Mouse (Mus musculus): ENCODE data around the gene Cidec. TPM values are rescaled to one million over a fixed set of nuclear protein-coding genes. Genes with fewer than 3 reads are reported as not detected.

Gene Cidec
- polyA plus RNA-seq, 1 experiment: not detected

DNA sequence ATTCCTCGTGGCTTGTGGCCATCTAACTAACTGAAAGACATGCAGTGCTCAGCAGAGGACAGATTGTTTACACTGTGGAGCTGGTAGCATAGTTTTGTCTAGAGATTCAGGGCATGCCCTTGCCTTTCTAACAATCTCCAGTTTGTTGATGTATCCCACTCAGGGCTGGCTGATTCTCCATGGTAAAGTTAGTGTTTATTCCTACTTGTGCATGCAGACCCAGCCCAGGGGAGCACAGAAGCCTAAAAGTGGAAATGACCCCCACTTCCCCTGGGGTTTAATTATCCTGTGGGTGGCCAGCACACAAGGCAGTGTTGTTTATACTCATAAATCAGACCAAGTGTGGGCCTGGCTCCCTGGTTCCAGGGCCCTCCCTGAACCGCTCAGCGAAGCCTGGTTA is 49.5 kb downstream of the Cidec start:
- Histone ChIP-seq H3K4me3 (ENCODE audit: insufficient read depth, poor library complexity, severe bottlenecking) (no peak overlapping the region), H3K79me3 (ENCODE audit: low read depth) (peaks cover 16% of the 10 kb centered on the region), H3K27me3 (ENCODE audit: control insufficient read depth, insufficient read depth, insufficient read length) (no peaks in the 10 kb centered on the region), H3K36me3 (ENCODE audit: control insufficient read depth, insufficient read depth) (peaks cover 100% of the 10 kb centered on the region), H3K79me2 (ENCODE audit: control insufficient read depth, insufficient read depth) (peaks cover 26% of the 10 kb centered on the region), H3ac (ENCODE audit: control insufficient read depth, insufficient read length, low read depth) (no peak overlapping the region)
- TF ChIP-seq MYOD1 (IDR thresholded peaks at IDR 0.05; ENCODE audit: control insufficient read depth, insufficient read length, low read depth) (no peak), FOSL1 (IDR thresholded peaks at IDR 0.05; ENCODE audit: insufficient read depth, low read length, poor library complexity, severe bottlenecking) (no peak), USF1 (IDR thresholded peaks at IDR 0.05; ENCODE audit: low read depth) (no peak), MAX (IDR thresholded peaks at IDR 0.05) (no peak), MYOG (IDR thresholded peaks at IDR 0.05; ENCODE audit: control insufficient read depth, extremely low read depth, insufficient read length) (no peak), CEBPB (IDR thresholded peaks at IDR 0.05; ENCODE audit: low read depth) (no peak), CTCF (IDR thresholded peaks at IDR 0.05; ENCODE audit: control insufficient read depth, insufficient read depth, insufficient read length) (no peak)

DNA sequence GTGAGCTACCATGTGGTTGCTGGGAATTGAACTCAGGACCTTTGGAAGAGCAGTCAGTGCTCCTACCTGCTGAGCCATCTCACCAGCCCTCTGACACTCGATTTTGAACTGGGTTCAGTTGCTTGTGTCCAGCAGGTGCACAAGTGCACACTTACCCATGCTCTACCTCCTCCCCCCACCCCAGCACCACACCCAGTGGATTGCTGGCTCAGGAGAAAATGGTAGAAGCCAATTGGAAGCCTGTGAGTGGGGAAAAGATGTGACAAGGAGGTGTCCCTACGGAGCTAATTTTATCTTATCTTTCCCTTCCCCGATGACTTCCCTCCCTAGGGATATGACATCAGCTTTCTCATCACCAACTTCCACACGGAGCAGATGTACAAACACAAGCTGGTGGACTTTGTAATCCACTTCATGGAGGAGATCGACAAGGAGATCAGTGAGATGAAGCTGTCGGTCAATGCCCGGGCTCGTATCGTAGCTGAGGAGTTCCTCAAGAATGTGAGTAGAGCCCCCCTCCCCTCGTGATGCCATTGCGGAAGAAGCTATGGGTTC is 50.3 kb downstream of the Cidec start:
- TF ChIP-seq CEBPB (IDR thresholded peaks at IDR 0.05; ENCODE audit: low read depth) (no peak), MYOG (IDR thresholded peaks at IDR 0.05; ENCODE audit: control insufficient read depth, extremely low read depth, insufficient read length) (no peak), MYOD1 (IDR thresholded peaks at IDR 0.05; ENCODE audit: control insufficient read depth, insufficient read length, low read depth) (no peak), FOSL1 (IDR thresholded peaks at IDR 0.05; ENCODE audit: insufficient read depth, low read length, poor library complexity, severe bottlenecking) (no peak), MAX (IDR thresholded peaks at IDR 0.05) (no peak), USF1 (IDR thresholded peaks at IDR 0.05; ENCODE audit: low read depth) (no peak), CTCF (IDR thresholded peaks at IDR 0.05; ENCODE audit: control insufficient read depth, insufficient read depth, insufficient read length) (no peak)
- Histone ChIP-seq H3K79me2 (ENCODE audit: control insufficient read depth, insufficient read depth) (peaks cover 34% of the 10 kb centered on the region), H3ac (ENCODE audit: control insufficient read depth, insufficient read length, low read depth) (no peak overlapping the region), H3K36me3 (ENCODE audit: control insufficient read depth, insufficient read depth) (peaks cover 99% of the 10 kb centered on the region), H3K4me3 (ENCODE audit: insufficient read depth, poor library complexity, severe bottlenecking) (no peak overlapping the region), H3K27me3 (ENCODE audit: control insufficient read depth, insufficient read depth, insufficient read length) (no peaks in the 10 kb centered on the region), H3K79me3 (ENCODE audit: low read depth) (peaks cover 24% of the 10 kb centered on the region)

- no peaks in the 10 kb centered on the region for H3K27me3 ChIP-seq (ENCODE audit: control insufficient read depth, insufficient read depth, insufficient read length)
- H3K79me2 ChIP-seq (ENCODE audit: control insufficient read depth, insufficient read depth): peaks cover 42% of the 10 kb centered on the region
- no peak overlapping the region for H3K4me3 ChIP-seq (ENCODE audit: insufficient read depth, poor library complexity, severe bottlenecking)
- no peak for TF ChIP-seq CTCF (IDR thresholded peaks at IDR 0.05; ENCODE audit: control insufficient read depth, insufficient read depth, insufficient read length)
- no peak for TF ChIP-seq FOSL1 (IDR thresholded peaks at IDR 0.05; ENCODE audit: insufficient read depth, low read length, poor library complexity, severe bottlenecking)
- TF ChIP-seq MYOG (IDR thresholded peaks at IDR 0.05; ENCODE audit: control insufficient read depth, extremely low read depth, insufficient read length): no peak
- no peak for TF ChIP-seq MAX (IDR thresholded peaks at IDR 0.05)
- no peak for TF ChIP-seq USF1 (IDR thresholded peaks at IDR 0.05; ENCODE audit: low read depth)
- TF ChIP-seq CEBPB (IDR thresholded peaks at IDR 0.05; ENCODE audit: low read depth): no peak
- TF ChIP-seq MYOD1 (IDR thresholded peaks at IDR 0.05; ENCODE audit: control insufficient read depth, insufficient read length, low read depth): no peak
- peaks cover 32% of the 10 kb centered on the region for H3K79me3 ChIP-seq (ENCODE audit: low read depth)
- H3K36me3 ChIP-seq (ENCODE audit: control insufficient read depth, insufficient read depth): peaks cover 98% of the 10 kb centered on the region
- no peak overlapping the region for H3ac ChIP-seq (ENCODE audit: control insufficient read depth, insufficient read length, low read depth)
These were observed 51.1 kb downstream of the Cidec start for GRCm38 (mm10) chr6:113384351-113384927.

DNA sequence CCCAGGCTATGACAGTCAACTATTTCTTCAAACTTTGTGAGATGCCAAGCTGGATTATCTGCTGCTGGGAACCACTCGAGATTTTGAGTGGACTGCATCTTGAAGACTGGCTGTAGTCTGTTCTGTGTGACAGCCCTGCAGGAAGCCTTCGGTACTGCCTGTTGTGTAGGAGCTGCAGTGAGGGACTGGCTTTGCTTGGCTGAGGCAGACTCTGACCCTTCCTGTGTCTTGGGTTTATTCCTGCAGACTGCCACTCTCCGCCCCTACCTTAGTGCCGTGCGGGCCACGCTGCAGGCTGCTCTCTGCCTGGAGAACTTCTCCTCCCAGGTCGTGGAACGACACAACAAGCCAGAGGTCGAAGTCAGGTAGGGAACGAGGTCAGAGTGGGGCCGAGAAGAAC is 55.1 kb downstream of the Cidec start:
- H3K4me3 ChIP-seq (ENCODE audit: insufficient read depth, poor library complexity, severe bottlenecking): no peak overlapping the region
- peaks cover 45% of the 10 kb centered on the region for H3K79me3 ChIP-seq (ENCODE audit: low read depth)
- peaks cover 57% of the 10 kb centered on the region for H3K79me2 ChIP-seq (ENCODE audit: control insufficient read depth, insufficient read depth)
- TF ChIP-seq USF1 (IDR thresholded peaks at IDR 0.05; ENCODE audit: low read depth) (no peak), MAX (IDR thresholded peaks at IDR 0.05) (no peak), FOSL1 (IDR thresholded peaks at IDR 0.05; ENCODE audit: insufficient read depth, low read length, poor library complexity, severe bottlenecking) (no peak), MYOD1 (IDR thresholded peaks at IDR 0.05; ENCODE audit: control insufficient read depth, insufficient read length, low read depth) (no peak), CEBPB (IDR thresholded peaks at IDR 0.05; ENCODE audit: low read depth) (no peak), MYOG (IDR thresholded peaks at IDR 0.05; ENCODE audit: control insufficient read depth, extremely low read depth, insufficient read length) (no peak), CTCF (IDR thresholded peaks at IDR 0.05; ENCODE audit: control insufficient read depth, insufficient read depth, insufficient read length) (no peak)
- no peak overlapping the region for H3ac ChIP-seq (ENCODE audit: control insufficient read depth, insufficient read length, low read depth)
- no peaks in the 10 kb centered on the region for H3K27me3 ChIP-seq (ENCODE audit: control insufficient read depth, insufficient read depth, insufficient read length)
- peaks cover 64% of the 10 kb centered on the region for H3K36me3 ChIP-seq (ENCODE audit: control insufficient read depth, insufficient read depth)

DNA sequence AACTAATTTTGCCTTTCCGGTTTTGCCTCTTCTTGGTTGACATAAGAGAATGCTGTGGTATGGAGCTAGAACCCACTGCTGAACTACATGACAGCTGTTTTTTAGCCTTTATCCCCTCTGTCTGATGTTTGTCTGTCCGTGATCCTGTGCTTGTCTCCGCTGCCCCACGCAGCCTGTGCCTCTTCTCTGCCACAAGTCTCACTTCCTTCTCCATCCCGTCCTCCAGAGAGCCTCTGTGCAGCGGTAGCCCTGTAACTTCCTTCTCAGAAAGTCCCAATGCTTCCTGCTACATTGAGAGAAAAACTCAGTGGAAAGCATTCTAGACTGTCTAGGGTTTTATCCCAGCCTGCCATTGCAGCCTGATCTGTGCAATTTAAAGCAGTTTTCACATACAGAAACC is 56.3 kb downstream of the Cidec start:
- no peak for TF ChIP-seq FOSL1 (IDR thresholded peaks at IDR 0.05; ENCODE audit: insufficient read depth, low read length, poor library complexity, severe bottlenecking)
- no peak for TF ChIP-seq CTCF (IDR thresholded peaks at IDR 0.05; ENCODE audit: control insufficient read depth, insufficient read depth, insufficient read length)
- no peak for TF ChIP-seq MYOD1 (IDR thresholded peaks at IDR 0.05; ENCODE audit: control insufficient read depth, insufficient read length, low read depth)
- TF ChIP-seq CEBPB (IDR thresholded peaks at IDR 0.05; ENCODE audit: low read depth): no peak
- TF ChIP-seq USF1 (IDR thresholded peaks at IDR 0.05; ENCODE audit: low read depth): no peak
- TF ChIP-seq MYOG (IDR thresholded peaks at IDR 0.05; ENCODE audit: control insufficient read depth, extremely low read depth, insufficient read length): no peak
- no peak for TF ChIP-seq MAX (IDR thresholded peaks at IDR 0.05)
- peaks cover 57% of the 10 kb centered on the region for H3K79me2 ChIP-seq (ENCODE audit: control insufficient read depth, insufficient read depth)
- H3ac ChIP-seq (ENCODE audit: control insufficient read depth, insufficient read length, low read depth): peak overlapping the region; percentile 21
- H3K79me3 ChIP-seq (ENCODE audit: low read depth): peaks cover 41% of the 10 kb centered on the region
- H3K4me3 ChIP-seq (ENCODE audit: insufficient read depth, poor library complexity, severe bottlenecking): peak overlapping the region; percentile 100
- no peaks in the 10 kb centered on the region for H3K27me3 ChIP-seq (ENCODE audit: control insufficient read depth, insufficient read depth, insufficient read length)
- peaks cover 55% of the 10 kb centered on the region for H3K36me3 ChIP-seq (ENCODE audit: control insufficient read depth, insufficient read depth)
